Mouse (Mus musculus) heart, adult 10 weeks (tissue): ENCODE data around the gene Psmd13. TPM values are rescaled to one million over a fixed set of nuclear protein-coding genes. Genes with fewer than 3 reads are reported as not detected.

Experiments
- polyA plus RNA-seq: library from polyadenylated mRNA; stranded (reverse); fragments of 350-450 nt; fragmentation: Illumina TruSeq; extraction: RNeasy Lipid Tissue Mini Kit (QIAGEN cat#74804); gene quantifications from one replicate; pipeline ENCODE4 v1.2.3, GENCODE M21; 2014; ENCODE audit warnings: low read depth, low replicate concordance

The Psmd13 gene
- polyA plus RNA-seq, result 93.8 TPM

GRCm38 (mm10) chr7:140881696-140882468 is at the start of gene Psmd13, which contains the start of gene Sirt3:
Psmd13 (plus strand) TSS chr7:140881968.
Sirt3 (minus strand) TSS chr7:140882309.

GRCm38 (mm10) chr7:140834968-140835757 is 46.6 kb upstream of the Psmd13 start, which contains the start of gene Urah:
Urah (plus strand) TSS chr7:140835018.

GRCm38 (mm10) chr7:140844905-140845665 is 36.7 kb upstream of the Psmd13 start, which contains the start of gene Scgb1c1:
Scgb1c1 (plus strand) TSS chr7:140845547.

DNA sequence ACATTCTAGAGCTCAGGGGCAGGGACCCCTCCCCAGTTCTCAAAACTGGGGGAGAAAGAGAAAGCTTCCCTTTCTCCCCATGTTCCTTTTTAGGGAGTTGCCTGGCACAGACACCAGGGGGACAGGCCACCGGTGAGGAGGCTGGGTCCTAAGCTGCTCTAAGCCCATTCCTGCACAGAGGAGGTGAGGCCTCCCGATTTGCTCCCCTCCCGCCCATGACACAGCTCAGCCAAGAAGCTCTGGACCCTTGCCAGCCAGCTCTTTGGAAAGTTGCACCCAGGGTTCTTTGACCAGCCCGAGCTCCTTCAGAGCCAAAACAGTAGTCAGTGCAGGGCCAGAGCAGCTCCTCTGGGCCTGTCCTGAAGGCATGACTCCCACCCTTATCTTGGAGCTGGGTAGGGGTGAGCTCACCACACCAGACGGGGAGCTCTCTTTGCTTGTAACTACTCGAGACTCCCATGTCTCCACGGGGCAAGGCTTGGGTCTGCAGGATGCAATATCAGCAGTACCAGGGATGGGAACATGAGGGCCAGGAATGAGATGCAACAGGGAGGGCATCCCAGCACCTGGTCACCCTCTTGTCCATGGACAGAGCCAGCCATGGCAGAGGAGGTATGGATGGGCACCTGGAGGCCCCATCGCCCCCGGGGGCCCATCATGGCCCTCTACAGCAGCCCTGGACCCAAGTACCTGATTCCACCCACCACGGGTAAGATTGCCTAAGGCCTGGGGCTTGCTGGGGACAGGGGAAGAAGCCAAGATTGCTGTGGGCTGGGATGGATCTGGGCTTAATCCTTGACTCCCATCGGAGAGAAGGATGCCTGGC is 33.8 kb upstream of the Psmd13 start, which contains the start of gene Odf3:
TSS of gene Odf3 (plus strand) at position 51 of the 826 bp plus-strand sequence.

DNA sequence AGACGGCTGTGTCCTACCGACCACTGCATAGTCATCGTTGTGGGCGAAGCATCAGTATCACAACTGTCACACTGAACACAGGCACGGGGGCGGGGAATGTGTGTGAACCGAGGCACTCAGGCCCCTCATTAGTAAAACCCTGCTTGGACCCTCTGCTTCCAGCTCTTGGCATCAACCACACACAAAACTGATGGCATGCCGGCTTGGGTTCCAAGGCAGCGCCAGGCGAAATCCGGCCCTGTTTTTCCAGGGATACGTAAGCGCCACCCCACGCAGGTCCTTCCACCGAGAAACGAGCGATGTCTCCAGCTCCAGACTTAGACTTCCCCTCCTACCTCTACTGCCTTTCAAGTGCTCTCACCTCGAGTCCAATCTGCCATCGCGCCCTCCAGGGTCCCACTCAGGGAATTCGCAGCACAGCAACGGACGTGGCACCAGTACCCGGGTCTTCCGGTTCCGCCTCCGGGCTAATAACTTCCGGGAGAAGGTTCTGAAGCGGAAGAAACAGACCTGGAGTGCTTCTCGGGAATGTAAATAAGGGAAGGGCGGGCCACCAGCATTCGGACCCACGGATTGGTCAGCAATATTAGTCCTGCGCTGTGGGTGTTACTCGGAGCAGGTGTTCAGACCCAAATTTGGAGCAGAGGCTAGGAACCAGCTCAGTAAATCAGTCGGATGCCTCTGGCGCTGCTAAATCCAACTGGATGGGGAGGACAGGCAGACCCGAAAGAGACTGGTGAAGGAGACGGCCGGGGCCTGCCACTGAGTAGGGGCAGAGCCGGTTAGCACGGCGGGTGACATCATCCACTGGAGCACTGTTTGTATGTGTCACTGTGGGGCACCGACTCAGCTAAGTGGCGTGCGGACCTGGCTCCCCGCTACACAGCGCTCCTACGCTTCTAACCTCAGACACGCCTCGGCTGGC is 25.6 kb upstream of the Psmd13 start, which contains the start of gene Gm45785:
TSS of gene Gm45785 (minus strand) at position 472 of the 925 bp plus-strand sequence.

GRCm38 (mm10) chr7:140856785-140857549 is 24.8 kb upstream of the Psmd13 start, which contains the start of gene Ric8a:
Ric8a (plus strand) TSS chr7:140856957.

DNA sequence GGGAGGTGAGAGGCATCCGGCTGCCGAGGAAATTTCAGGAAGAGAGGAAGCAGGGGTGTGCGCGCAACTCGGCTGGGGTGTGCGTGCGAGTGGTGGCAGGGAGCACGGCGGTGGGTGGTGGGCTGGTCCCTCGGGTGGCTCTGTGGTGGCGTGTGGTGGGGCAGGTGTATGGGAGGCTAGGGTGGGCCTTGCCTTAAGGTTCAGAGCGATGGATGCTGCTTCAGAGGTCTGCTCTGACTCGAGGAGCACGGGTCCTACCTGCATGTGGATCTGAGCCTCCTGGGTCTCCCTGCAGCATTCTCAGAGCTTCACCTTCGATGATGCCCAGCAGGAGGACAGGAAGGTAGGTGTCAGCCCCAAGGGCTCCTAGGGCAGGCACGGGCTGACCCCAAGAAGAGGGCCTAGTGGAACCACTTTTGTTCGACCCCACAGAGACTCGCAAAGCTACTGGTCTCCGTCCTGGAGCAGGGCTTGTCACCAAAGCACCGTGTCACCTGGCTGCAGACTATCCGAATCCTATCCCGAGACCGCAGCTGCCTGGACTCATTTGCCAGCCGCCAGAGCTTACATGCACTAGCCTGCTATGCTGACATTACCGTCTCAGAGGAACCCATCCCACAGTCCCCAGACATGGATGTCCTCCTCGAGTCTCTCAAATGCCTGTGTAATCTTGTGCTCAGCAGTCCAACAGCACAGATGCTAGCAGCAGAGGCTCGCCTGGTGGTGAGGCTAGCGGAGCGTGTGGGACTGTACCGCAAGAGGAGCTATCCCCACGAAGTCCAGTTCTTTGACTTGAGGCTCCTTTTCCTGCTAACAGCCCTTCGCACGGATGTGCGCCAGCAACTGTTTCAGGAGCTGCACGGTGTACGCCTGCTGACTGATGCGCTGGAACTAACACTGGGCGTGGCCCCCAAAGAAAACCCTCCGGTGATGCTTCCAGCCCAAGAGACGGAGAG is 23.9 kb upstream of the Psmd13 start, which contains the start of gene Bet1l:
TSS of gene Bet1l (minus strand) at position 28 of the 956 bp plus-strand sequence.

GRCm38 (mm10) chr7:140900220-140900619 is 18.5 kb downstream of the Psmd13 start, which contains the start of gene Cox8b:
Cox8b (minus strand) TSS chr7:140900446.

DNA sequence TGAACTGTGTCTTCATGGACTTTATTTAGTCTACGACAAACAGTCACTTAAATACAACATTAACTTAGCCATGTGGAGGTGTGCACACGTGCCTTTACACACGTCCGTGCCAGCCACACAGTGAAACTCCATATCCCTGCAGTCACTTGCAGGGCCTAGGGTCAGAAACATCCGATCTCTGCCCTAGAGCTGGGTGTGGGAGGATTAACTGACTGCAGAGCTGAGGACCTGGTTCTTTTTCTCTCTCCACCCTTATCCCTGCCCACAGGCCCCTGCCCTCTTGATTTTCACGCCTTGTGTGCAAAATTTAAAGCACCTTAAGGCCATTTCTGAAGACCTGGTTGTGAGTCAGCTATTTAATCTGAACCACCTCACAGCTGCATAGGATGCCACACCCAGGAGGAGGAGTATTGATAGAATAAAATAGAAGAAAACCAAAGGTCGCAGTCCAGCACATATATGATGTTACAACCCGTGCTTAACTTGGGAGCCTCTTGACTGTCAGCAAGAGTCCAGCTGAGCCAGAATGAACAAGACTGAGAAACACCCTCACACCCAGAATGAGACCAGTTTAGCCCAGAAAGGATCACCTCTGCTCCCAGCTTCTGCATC is 38.8 kb downstream of the Psmd13 start, which contains the start of gene Nlrp6:
TSS of gene Nlrp6 (plus strand) at position 485 of the 612 bp plus-strand sequence.

DNA sequence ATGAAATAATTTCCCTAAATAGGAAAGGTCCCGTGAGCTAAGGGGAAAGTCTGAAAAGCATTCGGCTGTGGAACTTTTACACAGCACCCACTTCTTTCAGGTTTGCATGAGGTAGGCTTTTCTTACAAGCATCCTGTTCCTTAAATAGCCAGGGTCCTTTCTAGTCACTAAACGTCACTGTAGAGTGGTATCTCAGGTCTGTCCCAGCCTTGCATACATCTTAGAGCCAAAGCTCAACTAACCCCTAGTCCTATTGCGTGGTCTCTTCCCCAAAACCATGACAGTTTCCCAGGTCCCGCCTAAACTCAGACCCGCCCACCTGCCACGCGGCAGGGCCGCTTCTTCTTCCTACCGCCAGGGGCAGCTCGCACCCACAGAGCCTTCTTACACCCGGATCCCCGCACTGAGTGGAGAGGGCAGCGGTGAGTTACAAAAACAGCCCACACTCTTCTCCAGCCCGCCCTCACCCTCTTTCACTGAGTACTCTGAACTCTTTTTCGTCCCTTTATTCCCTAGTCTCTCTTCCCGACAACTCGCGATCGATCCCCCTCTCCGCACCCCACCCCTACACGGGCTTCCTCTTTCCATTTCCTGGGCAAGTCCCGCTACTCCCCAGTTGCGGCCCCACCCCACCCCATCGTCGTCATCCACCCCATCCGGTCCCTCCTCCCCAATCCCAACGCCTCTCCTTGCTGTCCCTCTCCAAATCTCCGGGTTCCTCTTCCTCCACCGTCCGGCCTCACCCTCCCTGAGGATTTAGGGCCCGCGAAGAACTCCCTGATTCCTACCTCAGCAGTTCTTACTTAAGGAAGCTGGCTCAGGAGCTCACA is 59.7 kb downstream of the Psmd13 start, which contains the start of gene Pgghg:
TSS of gene Pgghg (plus strand) at position 170 of the 830 bp plus-strand sequence.

Other genes starting within 250 kb of the Psmd13 start
- not detected for gene Olfr53, start 235.5 kb upstream of the Psmd13 start, polyA plus RNA-seq
- not detected for gene Olfr539, start 222.0 kb upstream of the Psmd13 start, polyA plus RNA-seq
- gene Olfr45, start 200.0 kb upstream of the Psmd13 start, polyA plus RNA-seq, result not detected
- gene Olfr541, start 184.7 kb upstream of the Psmd13 start, polyA plus RNA-seq, result not detected
- 21.8 TPM for gene Cyp2e1, start 118.2 kb upstream of the Psmd13 start, polyA plus RNA-seq
- not detected for gene Syce1, start 94.1 kb upstream of the Psmd13 start, polyA plus RNA-seq
- gene Zfp941, start 59.8 kb upstream of the Psmd13 start, polyA plus RNA-seq, result 0.18 TPM
- gene Urah, start 47.0 kb upstream of the Psmd13 start, polyA plus RNA-seq, result 1.8 TPM
- gene Scgb1c1, start 36.4 kb upstream of the Psmd13 start, polyA plus RNA-seq, result 35.3 TPM
- not detected for gene Odf3, start 34.2 kb upstream of the Psmd13 start, polyA plus RNA-seq
- gene Gm45785, start 25.6 kb upstream of the Psmd13 start, polyA plus RNA-seq, result not detected
- 22.6 TPM for gene Ric8a, start 25.0 kb upstream of the Psmd13 start, polyA plus RNA-seq
- 12.4 TPM for gene Bet1l, start 24.4 kb upstream of the Psmd13 start, polyA plus RNA-seq
- 77.7 TPM for gene Sirt3, start 341 bp downstream of the Psmd13 start, polyA plus RNA-seq
- gene Cox8b, start 18.5 kb downstream of the Psmd13 start, polyA plus RNA-seq, result 3,602 TPM
- gene Nlrp6, start 38.9 kb downstream of the Psmd13 start, polyA plus RNA-seq, result not detected
- gene Pgghg, start 59.4 kb downstream of the Psmd13 start, polyA plus RNA-seq, result 6.1 TPM
- gene Ifitm5, start 68.3 kb downstream of the Psmd13 start, polyA plus RNA-seq, result 0.92 TPM
- gene Gm45717, start 74.0 kb downstream of the Psmd13 start, polyA plus RNA-seq, result not detected
- 168 TPM for gene Ifitm2, start 74.0 kb downstream of the Psmd13 start, polyA plus RNA-seq
- 10.8 TPM for gene Ifitm1, start 85.3 kb downstream of the Psmd13 start, polyA plus RNA-seq
- gene Ifitm3, start 128.8 kb downstream of the Psmd13 start, polyA plus RNA-seq, result 220 TPM
- gene Ifitm6, start 136.0 kb downstream of the Psmd13 start, polyA plus RNA-seq, result 0.84 TPM
- gene Gm17387, start 147.2 kb downstream of the Psmd13 start, polyA plus RNA-seq, result not detected
- gene B4galnt4, start 179.1 kb downstream of the Psmd13 start, polyA plus RNA-seq, result not detected
- not detected for gene Pkp3, start 196.2 kb downstream of the Psmd13 start, polyA plus RNA-seq
- 8.4 TPM for gene Sigirr, start 218.6 kb downstream of the Psmd13 start, polyA plus RNA-seq
- not detected for gene Ano9, start 235.8 kb downstream of the Psmd13 start, polyA plus RNA-seq
- 29.2 TPM for gene Ptdss2, start 240.4 kb downstream of the Psmd13 start, polyA plus RNA-seq